Mouse (Mus musculus) hematopoietic multipotent progenitor cell, adult 10-12 weeks (in vitro differentiated cells): ENCODE results near the gene Ahsg. TPM values are rescaled to one million over a fixed set of nuclear protein-coding genes. Genes with fewer than 3 reads are reported as not detected.

ENCODE experiments used
- polyA plus RNA-seq: library from polyadenylated mRNA; stranded (reverse); fragments of >175 nt; gene quantifications from 2 replicates; pipeline ENCODE4 v1.2.3, GENCODE M21; 2012; ENCODE audit warnings: low replicate concordance

The Ahsg gene
- not detected in 2 replicates for polyA plus RNA-seq

DNA sequence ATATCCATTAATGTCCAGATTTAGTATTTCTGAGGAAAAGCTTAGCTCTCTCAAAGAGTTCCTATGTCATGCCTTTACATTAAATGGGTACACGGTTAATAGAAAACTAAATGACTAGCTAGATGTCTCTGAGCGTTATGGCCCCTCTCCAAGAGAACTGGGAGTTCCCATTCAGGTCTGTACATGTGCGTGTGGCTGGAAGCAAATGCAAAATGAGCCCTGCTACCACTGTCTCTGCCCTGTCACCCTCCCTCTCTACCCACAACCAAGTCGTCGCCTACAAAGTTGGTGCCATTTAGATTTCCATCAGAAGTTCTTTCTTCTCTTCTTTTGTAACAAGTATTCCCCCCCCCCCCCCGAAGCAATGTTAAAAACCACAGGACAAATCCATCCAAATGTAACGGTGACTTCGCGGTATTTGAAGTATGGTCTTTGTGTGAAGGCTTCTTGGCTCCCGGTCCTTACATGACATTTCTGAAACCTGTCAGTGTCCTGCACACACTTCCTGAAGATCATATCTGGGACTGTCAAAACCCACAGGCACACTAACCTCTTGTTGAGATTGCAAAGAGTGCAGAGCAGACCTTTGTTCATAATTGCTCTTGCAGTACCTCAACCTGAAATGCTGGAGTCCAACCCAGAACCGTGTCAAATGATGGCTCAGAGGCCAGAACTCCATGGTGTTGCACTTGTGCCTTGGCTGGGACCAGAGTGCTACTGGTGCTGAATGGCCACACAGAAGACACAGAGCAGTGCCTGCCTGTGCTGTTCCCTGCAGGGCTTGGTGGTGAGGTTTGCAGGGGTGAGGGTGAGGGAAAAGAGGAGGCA, at the start of gene Ahsg:
Gene Ahsg (plus strand): TSS at position 595 of the 828 bp plus-strand sequence.

GRCm38 (mm10) chr16:22857431-22858113, 33.5 kb upstream of the Ahsg start, which contains the start of the genes Tbccd1 and Dnajb11:
TSS of gene Tbccd1 (minus strand) at chr16:22857669.
TSS of gene Dnajb11 (plus strand) at chr16:22857845.

DNA sequence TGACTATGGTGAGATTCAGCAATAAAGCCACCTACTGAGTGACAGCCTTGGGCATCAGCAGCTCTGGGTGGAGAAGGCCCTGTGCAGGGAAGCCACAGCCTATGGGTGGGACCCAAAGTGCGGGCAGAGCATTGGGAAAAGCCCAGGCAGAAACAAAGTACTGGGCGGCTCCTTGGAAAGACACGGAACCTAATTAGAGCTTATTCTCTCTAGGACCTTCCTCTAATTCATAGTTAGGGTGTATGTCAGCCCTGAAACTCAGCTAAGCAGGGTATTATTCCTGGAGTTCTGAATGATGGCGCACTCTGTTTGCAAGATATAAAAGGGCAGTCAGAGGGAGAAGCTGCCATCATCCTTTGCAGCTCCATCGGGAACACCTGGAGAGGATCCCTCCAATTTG, 27.0 kb downstream of the Ahsg start, which contains the start of gene Fetub:
Gene Fetub (plus strand): TSS at position 301 of the 400 bp plus-strand sequence.

Other genes with a start within 250 kb of the Ahsg start
- 0.81 and 1.2 TPM in 2 replicates for gene Dgkg, start 234.1 kb upstream of the Ahsg start, polyA plus RNA-seq
- not detected in 2 replicates for gene Crygs, start 79.7 kb upstream of the Ahsg start, polyA plus RNA-seq
- gene Tbccd1, start 33.6 kb upstream of the Ahsg start, polyA plus RNA-seq: 1.2 and 3.8 TPM in 2 replicates
- gene Dnajb11, start 33.4 kb upstream of the Ahsg start, polyA plus RNA-seq: 32.3 and 59.9 TPM in 2 replicates
- gene Fetub, start 27.1 kb downstream of the Ahsg start, polyA plus RNA-seq: not detected in 2 replicates
- not detected in 2 replicates for gene Hrg, start 59.8 kb downstream of the Ahsg start, polyA plus RNA-seq
- not detected in 2 replicates for gene Kng2, start 138.2 kb downstream of the Ahsg start, polyA plus RNA-seq
- gene Kng1, start 166.6 kb downstream of the Ahsg start, polyA plus RNA-seq: not detected in 2 replicates
- 5.9 and 20.9 TPM in 2 replicates for gene Eif4a2, start 216.2 kb downstream of the Ahsg start, polyA plus RNA-seq
- 0.53 and 12.6 TPM in 2 replicates for gene Rfc4, start 236.5 kb downstream of the Ahsg start, polyA plus RNA-seq